Comparison of ENCODE assay signal across 10 mouse cellular contexts in genomic region chr7:4491308-4491707, GRCm38 (mm10). TPM values are rescaled to one million over a fixed set of nuclear protein-coding genes. Genes with fewer than 3 reads are reported as not detected.
DNase-seq lines count a peak whose midpoint lies in the region; ATAC-seq lines count a peak whose summit lies in the region.
"Had no signal": no experiment of that assay in that cellular context is flagged by ENCODE, and none has a peak within 500 bp of the region (broad histone marks: within the 10 kb centered on the region; RNA-seq: fewer than 3 reads in every experiment).

No protein-coding gene starts in this region.

- H3K36me3 ChIP-seq in limb, embryonic 15.5 days: peaks cover 60% of the 10 kb centered on the region
- H3K36me3 ChIP-seq in limb, embryonic 10.5 days: peaks cover 100% of the 10 kb centered on the region
- peaks cover 81% of the 10 kb centered on the region for H3K36me3 ChIP-seq in heart, embryonic 10.5 days
- H3K36me3 ChIP-seq in liver, embryonic 12.5 days: peaks cover 97% of the 10 kb centered on the region
- peaks cover 5% of the 10 kb centered on the region; the same call in 1 of the 2 replicates for H3K36me3 ChIP-seq in stomach, embryonic 16.5 days (ENCODE audit: control insufficient read depth, insufficient read depth, low read length)

- 77% methylated on average over 6 of the region's 6 CpGs for WGBS in limb, embryonic 15.5 days
- WGBS in limb, embryonic 10.5 days: 89% methylated on average over 6 of the region's 6 CpGs
- 73% methylated on average over 6 of the region's 6 CpGs for WGBS in heart, embryonic 10.5 days
- WGBS in liver, embryonic 12.5 days (ENCODE audit: insufficient replicate concordance): 57% methylated on average over 6 of the region's 6 CpGs
- WGBS in stomach, embryonic 16.5 days: 74% methylated on average over 6 of the region's 6 CpGs

- ATAC-seq in limb, embryonic 15.5 days (ENCODE audit: insufficient number of reproducible peaks, low FRiP score, low TSS enrichment, low read depth): no peak
- no peak for ATAC-seq in liver, embryonic 12.5 days
- ATAC-seq in stomach, embryonic 16.5 days (ENCODE audit: insufficient read depth, low FRiP score): peak; percentile 71; the same call in 1 of the 2 replicates

- peaks cover 15% of the 10 kb centered on the region for H3K4me1 ChIP-seq in limb, embryonic 15.5 days
- H3K4me1 ChIP-seq in limb, embryonic 10.5 days: no peaks in the 10 kb centered on the region
- peaks cover 10% of the 10 kb centered on the region; the same call in 1 of the 2 replicates for H3K4me1 ChIP-seq in heart, embryonic 10.5 days
- H3K4me1 ChIP-seq in liver, embryonic 12.5 days: peaks cover 57% of the 10 kb centered on the region
- H3K4me1 ChIP-seq in stomach, embryonic 16.5 days (ENCODE audit: control insufficient read depth, insufficient read depth, low read length): peaks cover 8% of the 10 kb centered on the region
- H3K4me1 ChIP-seq: embryonic facial prominence, embryonic 12.5 days had no signal

- H3K9ac ChIP-seq in limb, embryonic 15.5 days: no peak overlapping the region
- H3K9ac ChIP-seq in liver, embryonic 12.5 days: no peak overlapping the region
- H3K9ac ChIP-seq in stomach, embryonic 16.5 days (ENCODE audit: low read length): no peak overlapping the region
- H3K9ac ChIP-seq: embryonic facial prominence, embryonic 12.5 days; limb, embryonic 13.5 days had no signal

- H3K27me3 ChIP-seq in limb, embryonic 15.5 days: no peaks in the 10 kb centered on the region
- H3K27me3 ChIP-seq in limb, embryonic 10.5 days (ENCODE audit: low read depth, poor library complexity, severe bottlenecking): no peaks in the 10 kb centered on the region
- H3K27me3 ChIP-seq in heart, embryonic 10.5 days (ENCODE audit: insufficient read depth, poor library complexity, severe bottlenecking): no peaks in the 10 kb centered on the region
- no peaks in the 10 kb centered on the region for H3K27me3 ChIP-seq in liver, embryonic 12.5 days (replicated peaks)
- H3K27me3 ChIP-seq in stomach, embryonic 16.5 days (ENCODE audit: control insufficient read depth, insufficient read depth, low read length): no peaks in the 10 kb centered on the region
- H3K27me3 ChIP-seq: CH12.LX; embryonic facial prominence, embryonic 12.5 days; limb, embryonic 13.5 days had no signal

- H3K4me3 ChIP-seq in limb, embryonic 15.5 days: no peak overlapping the region
- no peak overlapping the region for H3K4me3 ChIP-seq in limb, embryonic 10.5 days
- H3K4me3 ChIP-seq in heart, embryonic 10.5 days: no peak overlapping the region
- H3K4me3 ChIP-seq in liver, embryonic 12.5 days: no peak overlapping the region
- no peak overlapping the region for H3K4me3 ChIP-seq in stomach, embryonic 16.5 days (replicated peaks; ENCODE audit: low read length)
- H3K4me3 ChIP-seq: embryonic facial prominence, embryonic 12.5 days; limb, embryonic 13.5 days had no signal

- H3K27ac ChIP-seq in limb, embryonic 15.5 days: peak overlapping the region; percentile 50
- no peak overlapping the region for H3K27ac ChIP-seq in limb, embryonic 10.5 days
- 0 out of 2 replicates have a peak overlapping the region, but pooled peaks have one; percentile 12 for H3K27ac ChIP-seq in heart, embryonic 10.5 days
- H3K27ac ChIP-seq in liver, embryonic 12.5 days: 0 out of 2 replicates have a peak overlapping the region, but pooled peaks have one; percentile 29
- H3K27ac ChIP-seq in stomach, embryonic 16.5 days (ENCODE audit: low read length): peak overlapping the region; percentile 58; the same call in 1 of the 2 replicates
- H3K27ac ChIP-seq: embryonic facial prominence, embryonic 12.5 days; limb, embryonic 13.5 days had no signal

- H3K4me2 ChIP-seq in limb, embryonic 15.5 days: no peak overlapping the region
- H3K4me2 ChIP-seq in liver, embryonic 12.5 days: no peak overlapping the region
- no peak overlapping the region for H3K4me2 ChIP-seq in stomach, embryonic 16.5 days (ENCODE audit: low read depth, low read length)
- H3K4me2 ChIP-seq: embryonic facial prominence, embryonic 12.5 days; limb, embryonic 13.5 days had no signal

- no peaks in the 10 kb centered on the region for H3K9me3 ChIP-seq in limb, embryonic 15.5 days
- H3K9me3 ChIP-seq in limb, embryonic 10.5 days (replicated peaks): no peaks in the 10 kb centered on the region
- no peaks in the 10 kb centered on the region for H3K9me3 ChIP-seq in heart, embryonic 10.5 days
- H3K9me3 ChIP-seq in liver, embryonic 12.5 days (replicated peaks): no peaks in the 10 kb centered on the region
- no peaks in the 10 kb centered on the region for H3K9me3 ChIP-seq in stomach, embryonic 16.5 days (replicated peaks; ENCODE audit: control insufficient read depth, low read length)
- H3K9me3 ChIP-seq: embryonic facial prominence, embryonic 12.5 days; limb, embryonic 13.5 days had no signal

- DNase-seq in limb, embryonic 10.5 days (ENCODE audit: low spot score): no peak
- no peak for DNase-seq in heart, embryonic 10.5 days (ENCODE audit: low spot score)
- DNase-seq in adrenal gland, adult 2 months: no peak
- no peak for DNase-seq in cerebellum, adult 9-10 months

RNA-seq across cellular contexts. Expression of gene Ppp1r12c, which starts 10.2 kb away (rescaled TPM):
- 35.9 and 46.8 TPM in 2 replicates for polyA plus RNA-seq in limb, embryonic 15.5 days (2015; fragmentation: Nextera tagmentation; extraction: Ambion mirVana)
- 36.8 and 42.1 TPM in 2 replicates for polyA plus RNA-seq in limb, embryonic 10.5 days (2016; fragmentation: Nextera tagmentation; extraction: Ambion mirVana)
- polyA plus RNA-seq in heart, embryonic 10.5 days (2016; fragmentation: Nextera tagmentation; extraction: Ambion mirVana): 30.9 and 46.0 TPM in 2 replicates
- 41.1 and 42.9 TPM in 2 replicates for polyA plus RNA-seq in liver, embryonic 12.5 days (2016; fragmentation: Nextera tagmentation; extraction: Ambion mirVana)
- polyA plus RNA-seq in stomach, embryonic 16.5 days (2015; fragmentation: Nextera tagmentation; extraction: Ambion mirVana): 20.3 and 22.3 TPM in 2 replicates
- 100 to 1,000 TPM in 1 of 2 experiments, 10 to 100 TPM in 1; 93.3 to 102 TPM for total RNA-seq in adrenal gland, adult 2 months (2021)
- polyA plus RNA-seq in adrenal gland, adult 2 months (2012; rRNA removed): 101 and 164 TPM in 2 replicates

RNA-seq across cellular contexts. Expression of gene Tnnt1, which starts 24.9 kb away (rescaled TPM):
- 229 and 541 TPM in 2 replicates for polyA plus RNA-seq in limb, embryonic 15.5 days (2015; fragmentation: Nextera tagmentation; extraction: Ambion mirVana)
- 4.1 and 15.3 TPM in 2 replicates for polyA plus RNA-seq in limb, embryonic 10.5 days (2016; fragmentation: Nextera tagmentation; extraction: Ambion mirVana)
- 97.0 and 167 TPM in 2 replicates for polyA plus RNA-seq in heart, embryonic 10.5 days (2016; fragmentation: Nextera tagmentation; extraction: Ambion mirVana)
- polyA plus RNA-seq in liver, embryonic 12.5 days (2016; fragmentation: Nextera tagmentation; extraction: Ambion mirVana): 13.7 and 17.9 TPM in 2 replicates
- 26.7 and 111 TPM in 2 replicates for polyA plus RNA-seq in stomach, embryonic 16.5 days (2015; fragmentation: Nextera tagmentation; extraction: Ambion mirVana)
- total RNA-seq in adrenal gland, adult 2 months (2021): 1 to 10 TPM in 1 of 2 experiments, under 1 TPM in 1; 0.37 to 1.6 TPM
- polyA plus RNA-seq in adrenal gland, adult 2 months (2012; rRNA removed): 0.17 TPM in 1 of 2 replicates, not detected in the other

RNA-seq across cellular contexts. Expression of gene Eps8l1, which starts 30.8 kb away (rescaled TPM):
- 11.4 and 13.4 TPM in 2 replicates for polyA plus RNA-seq in limb, embryonic 15.5 days (2015; fragmentation: Nextera tagmentation; extraction: Ambion mirVana)
- 2.7 and 5.4 TPM in 2 replicates for polyA plus RNA-seq in limb, embryonic 10.5 days (2016; fragmentation: Nextera tagmentation; extraction: Ambion mirVana)
- 1.7 and 4.6 TPM in 2 replicates for polyA plus RNA-seq in heart, embryonic 10.5 days (2016; fragmentation: Nextera tagmentation; extraction: Ambion mirVana)
- 1.3 and 2.1 TPM in 2 replicates for polyA plus RNA-seq in liver, embryonic 12.5 days (2016; fragmentation: Nextera tagmentation; extraction: Ambion mirVana)
- 12.1 and 15.0 TPM in 2 replicates for polyA plus RNA-seq in stomach, embryonic 16.5 days (2015; fragmentation: Nextera tagmentation; extraction: Ambion mirVana)
- 1 to 10 TPM; 5.2 to 6.9 TPM for total RNA-seq in adrenal gland, adult 2 months (2021)
- 2.5 and 5.0 TPM in 2 replicates for polyA plus RNA-seq in adrenal gland, adult 2 months (2012; rRNA removed)

RNA-seq across cellular contexts. Expression of gene Tnni3, which starts 32.7 kb away (rescaled TPM):
- polyA plus RNA-seq in limb, embryonic 15.5 days (2015; fragmentation: Nextera tagmentation; extraction: Ambion mirVana): 4.7 and 5.2 TPM in 2 replicates
- 2.6 and 3.1 TPM in 2 replicates for polyA plus RNA-seq in limb, embryonic 10.5 days (2016; fragmentation: Nextera tagmentation; extraction: Ambion mirVana)
- 960 and 1,463 TPM in 2 replicates for polyA plus RNA-seq in heart, embryonic 10.5 days (2016; fragmentation: Nextera tagmentation; extraction: Ambion mirVana)
- 1.7 and 1.8 TPM in 2 replicates for polyA plus RNA-seq in liver, embryonic 12.5 days (2016; fragmentation: Nextera tagmentation; extraction: Ambion mirVana)
- 5.1 and 7.4 TPM in 2 replicates for polyA plus RNA-seq in stomach, embryonic 16.5 days (2015; fragmentation: Nextera tagmentation; extraction: Ambion mirVana)
- total RNA-seq in adrenal gland, adult 2 months (2021): 1 to 10 TPM in 1 of 2 experiments, not detected in 1; 1.7 TPM
- polyA plus RNA-seq in adrenal gland, adult 2 months (2012; rRNA removed): 3.3 and 4.7 TPM in 2 replicates

RNA-seq across cellular contexts. Expression of gene Dnaaf3, which starts 40.9 kb away (rescaled TPM):
- 1.8 and 3.0 TPM in 2 replicates for polyA plus RNA-seq in limb, embryonic 15.5 days (2015; fragmentation: Nextera tagmentation; extraction: Ambion mirVana)
- polyA plus RNA-seq in limb, embryonic 10.5 days (2016; fragmentation: Nextera tagmentation; extraction: Ambion mirVana): 2.1 and 4.2 TPM in 2 replicates
- polyA plus RNA-seq in heart, embryonic 10.5 days (2016; fragmentation: Nextera tagmentation; extraction: Ambion mirVana): 0.63 and 0.65 TPM in 2 replicates
- polyA plus RNA-seq in liver, embryonic 12.5 days (2016; fragmentation: Nextera tagmentation; extraction: Ambion mirVana): 0.24 and 0.26 TPM in 2 replicates
- 2.2 TPM in 2 replicates for polyA plus RNA-seq in stomach, embryonic 16.5 days (2015; fragmentation: Nextera tagmentation; extraction: Ambion mirVana)
- total RNA-seq in adrenal gland, adult 2 months (2021): under 1 TPM; 0.66 to 0.98 TPM
- 2.7 and 3.0 TPM in 2 replicates for polyA plus RNA-seq in adrenal gland, adult 2 months (2012; rRNA removed)
